Mouse (Mus musculus) mouse trophoblast stem cell (cell line): ENCODE results near the gene Mettl3.

Source experiments
- in situ Hi-C, 2 experiments: fragments of 300-500 bp; cut with MseI, MboI; formaldehyde crosslinking; loops; 2 replicates in 1 of 2; 3 replicates in 1 of 2; pipeline ENCODE4 v1.15.1; 2025

Gene Mettl3

GRCm38 (mm10) chr14:52295558-52296264 is 9.2 kb downstream of the Mettl3 start:
- in situ Hi-C loops: no loop called here

- in situ Hi-C loops: no loop called here
Observed at GRCm38 (mm10) chr14:52284191-52284590, 20.7 kb downstream of the Mettl3 start.

DNA sequence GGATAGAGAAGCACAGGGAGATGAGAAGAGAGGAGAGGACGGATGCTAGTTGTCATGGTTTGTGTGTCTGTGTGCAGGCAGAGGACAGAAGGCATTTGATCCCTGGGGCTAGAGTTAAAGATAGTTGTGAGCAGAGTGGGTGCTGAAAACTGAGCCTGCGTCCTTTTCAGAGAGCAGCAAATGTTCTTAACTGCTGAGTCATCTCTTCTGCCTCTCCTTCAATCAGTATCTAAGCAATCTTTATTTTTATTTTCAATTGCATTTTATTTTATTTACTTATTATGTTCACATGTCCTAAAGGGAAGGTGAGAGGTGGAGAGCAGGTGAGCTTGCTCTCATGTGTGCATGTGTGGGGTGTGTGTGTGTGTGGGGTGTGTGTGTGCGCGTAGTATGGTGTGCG is 21.3 kb downstream of the Mettl3 start:
- in situ Hi-C loops: no loop called here

DNA sequence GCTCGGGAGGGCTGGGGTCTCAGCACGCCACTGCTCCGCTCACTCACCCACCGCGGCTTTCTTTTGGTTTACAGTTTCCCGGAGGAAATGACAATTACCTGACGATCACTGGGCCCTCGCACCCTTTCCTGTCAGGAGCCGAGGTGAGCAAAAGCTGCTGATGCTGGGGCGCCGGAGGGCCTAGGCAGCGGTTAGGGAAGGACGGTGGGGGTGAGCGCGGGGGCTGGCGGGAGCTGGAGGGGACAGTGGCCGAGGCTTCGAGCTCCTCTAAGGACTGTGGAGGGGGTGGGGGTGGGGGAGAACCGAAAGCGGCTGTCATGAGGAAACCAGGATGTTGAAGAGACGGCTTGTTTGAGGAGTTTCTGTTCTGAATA is 25.2 kb downstream of the Mettl3 start:
- in situ Hi-C loops: no loop called here

DNA sequence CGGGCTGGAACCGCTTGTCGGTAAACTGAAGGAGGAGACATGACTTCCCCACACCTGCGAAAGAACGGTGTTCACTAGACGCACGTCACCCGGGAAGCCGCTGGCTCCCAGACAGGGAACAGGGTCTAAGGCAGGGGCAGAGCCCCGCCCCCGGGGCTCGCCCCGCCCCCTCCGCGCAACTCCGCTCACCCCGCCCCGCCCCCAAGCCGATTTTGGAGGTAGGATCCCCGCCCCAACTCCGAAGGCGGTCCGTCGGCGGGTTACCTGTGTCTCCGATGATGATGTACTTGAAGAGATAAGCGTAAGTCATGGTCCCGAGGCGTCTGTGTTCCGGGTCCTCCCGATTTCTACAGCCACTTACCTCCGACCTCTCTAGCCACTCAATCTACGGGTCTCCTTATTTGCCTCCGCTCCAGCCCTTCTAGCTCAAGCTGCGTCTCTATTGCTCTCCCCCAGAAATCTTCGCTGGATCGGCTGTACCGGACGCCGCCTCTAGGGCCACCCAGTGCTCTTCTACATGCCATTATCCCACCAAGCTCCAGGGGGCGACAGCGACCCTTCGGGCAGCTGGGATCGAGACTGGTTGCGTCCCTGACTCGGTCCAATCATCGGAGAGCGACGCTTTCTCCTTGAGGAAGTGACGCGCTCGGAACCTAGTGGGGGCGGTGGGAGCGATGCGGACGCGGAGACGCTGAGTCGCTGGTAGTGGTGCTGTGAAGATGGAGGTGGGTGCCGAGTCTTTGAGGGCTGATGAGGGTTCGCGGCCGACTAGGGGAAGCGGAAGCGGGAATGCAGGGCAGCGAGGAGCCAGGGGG is 25.8 kb downstream of the Mettl3 start, which contains the start of the genes Tox4 and Rab2b:
TSS of gene Tox4 (plus strand) at position 215 of the 815 bp plus-strand sequence.
TSS of gene Rab2b (minus strand) at position 614 of the 815 bp plus-strand sequence.
- in situ Hi-C loops: no loop called here

- in situ Hi-C loops: no loop called here
Observed at GRCm38 (mm10) chr14:52277210-52277609, 27.7 kb downstream of the Mettl3 start.

DNA sequence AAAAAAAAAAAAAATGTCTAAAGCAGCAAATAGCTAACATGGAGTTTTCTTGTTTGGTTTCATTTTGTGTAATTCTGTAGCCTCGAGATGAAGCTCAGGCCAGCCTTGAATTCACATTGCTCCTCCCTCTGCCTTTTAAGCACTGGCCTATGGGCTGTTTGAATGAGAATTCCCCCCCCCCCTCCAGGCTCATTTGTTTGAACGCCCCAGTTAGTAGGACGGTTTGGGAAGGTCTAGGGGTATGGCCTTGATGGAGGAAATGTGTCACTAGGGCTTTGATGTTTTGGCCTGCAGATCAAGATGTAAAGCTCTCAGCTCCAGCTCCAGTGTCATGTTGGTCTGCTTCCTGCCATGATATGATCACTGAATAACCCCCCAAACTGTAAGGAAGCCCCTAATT is 32.1 kb downstream of the Mettl3 start:
- in situ Hi-C loops: no loop called here

DNA sequence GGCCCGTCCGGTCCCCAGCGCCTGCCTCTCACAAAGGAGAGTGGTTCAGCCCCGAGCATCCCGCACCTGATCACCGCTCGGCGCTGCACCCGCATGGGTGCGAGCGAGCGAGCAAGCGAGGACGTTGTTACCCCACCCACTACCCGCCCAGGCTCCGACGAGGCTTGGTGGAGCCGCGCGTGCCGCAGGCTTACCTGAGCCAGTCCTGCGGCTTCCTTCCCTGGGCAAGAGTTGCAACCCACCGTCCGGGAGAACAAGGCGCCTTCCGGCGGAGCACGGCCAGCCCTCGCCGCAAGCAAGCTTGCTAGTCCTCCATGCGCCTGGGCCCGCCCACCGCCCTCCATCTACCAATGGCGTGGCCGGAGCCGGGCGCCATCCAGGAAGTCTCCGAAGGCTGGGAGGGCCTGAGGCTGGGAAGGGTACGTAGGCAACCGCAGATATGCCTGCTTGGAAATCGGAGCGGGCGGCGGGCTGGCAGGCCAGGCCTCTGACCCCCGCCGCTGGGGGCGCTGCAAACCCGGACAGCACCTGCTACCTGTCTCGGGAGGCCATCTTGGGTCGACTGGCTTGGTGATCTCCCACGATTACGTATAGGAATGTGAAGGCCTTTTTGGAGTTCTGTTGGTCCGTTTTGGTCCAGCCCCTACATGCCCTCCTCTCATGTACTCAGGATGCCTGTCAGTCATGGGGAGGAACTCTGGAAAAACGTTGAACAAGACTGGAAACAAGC is 47.3 kb downstream of the Mettl3 start, which contains the start of gene Chd8:
TSS of gene Chd8 (minus strand) at position 297 of the 730 bp plus-strand sequence.
- in situ Hi-C loops: no loop called here

GRCm38 (mm10) chr14:52256311-52257175 is 48.4 kb downstream of the Mettl3 start:
- in situ Hi-C loops: no loop called here

GRCm38 (mm10) chr14:52246129-52246528 is 58.8 kb downstream of the Mettl3 start:
- in situ Hi-C loops: no loop called here
